Comparison of ENCODE assay signal across 27 mouse cellular contexts in the genomic region with DNA sequence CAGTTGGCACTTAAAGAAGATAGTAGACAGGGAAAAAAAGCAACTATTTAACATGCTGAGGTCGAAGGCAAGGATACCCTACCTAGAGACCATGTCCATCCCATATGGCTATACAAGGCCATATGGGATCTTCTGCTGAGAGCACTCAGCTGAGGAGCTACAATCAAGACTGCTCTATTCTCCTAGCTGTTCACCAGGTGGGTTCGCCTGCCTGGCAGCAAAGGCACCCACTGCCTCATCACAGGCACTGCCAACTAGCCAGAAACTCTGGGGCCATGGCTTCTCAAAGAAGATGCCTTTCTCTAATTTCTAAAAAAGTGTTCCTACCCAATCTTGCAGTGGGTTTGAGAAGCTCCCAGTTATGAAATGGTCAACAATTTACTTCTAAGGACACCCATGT.
"Had no signal": no experiment of that assay in that cellular context is flagged by ENCODE, and none has a peak within 500 bp of the region (broad histone marks: within the 10 kb centered on the region; RNA-seq: fewer than 3 reads in every experiment).

No protein-coding gene starts in this region.

- H3K27ac ChIP-seq: gastrocnemius, adult 2 months; heart, embryonic 10.5 days; hindbrain, embryonic 10.5 days; hindbrain, embryonic 13.5 days; hindbrain, embryonic 15.5 days; intestine, embryonic 15.5 days; layer of hippocampus, adult 2 months; left cerebral cortex, adult 2 months; limb, embryonic 10.5 days; limb, embryonic 12.5 days; liver, embryonic 13.5 days; liver, embryonic 15.5 days had no signal

- ATAC-seq: inflammation-experienced regulatory T-cells, adult 6 months; intestine, embryonic 15.5 days; intestine, postnatal 0 days had no signal

- DNase-seq: gastrocnemius, adult 2 months; gastrocnemius, postnatal 10 days; gastrocnemius, postnatal 25 days; heart, adult 18-20 months; heart, postnatal 10 days; heart, postnatal 4 days; kidney, adult 18-20 months; kidney, adult 8-10 months; kidney, postnatal 10 days; kidney, postnatal 25 days; kidney, postnatal 4 days; liver; liver, embryonic 13.5 days had no signal

- H3K4me2 ChIP-seq: heart, embryonic 12.5 days; hindbrain, embryonic 13.5 days; hindbrain, embryonic 15.5 days; intestine, embryonic 15.5 days; limb, embryonic 12.5 days; liver, embryonic 11.5 days; liver, embryonic 13.5 days; liver, embryonic 15.5 days had no signal

- H3K36me3 ChIP-seq: heart, embryonic 10.5 days; hindbrain, embryonic 10.5 days; intestine, embryonic 15.5 days; limb, embryonic 10.5 days; limb, embryonic 12.5 days; liver, embryonic 13.5 days; liver, embryonic 15.5 days had no signal

- H3K27me3 ChIP-seq: heart, embryonic 12.5 days; hindbrain, embryonic 13.5 days; hindbrain, embryonic 15.5 days; intestine, embryonic 15.5 days; limb, embryonic 12.5 days; liver, embryonic 13.5 days; liver, embryonic 15.5 days had no signal

- H3K4me3 ChIP-seq: gastrocnemius, adult 2 months; heart, embryonic 10.5 days; heart, embryonic 12.5 days; hindbrain, embryonic 10.5 days; hindbrain, embryonic 13.5 days; hindbrain, embryonic 15.5 days; intestine, embryonic 15.5 days; layer of hippocampus, adult 2 months; left cerebral cortex, adult 2 months; limb, embryonic 10.5 days; limb, embryonic 12.5 days; liver, embryonic 13.5 days; liver, embryonic 15.5 days had no signal

- H3K9me3 ChIP-seq: heart, embryonic 10.5 days; hindbrain, embryonic 10.5 days; hindbrain, embryonic 13.5 days; hindbrain, embryonic 15.5 days; intestine, embryonic 15.5 days; limb, embryonic 10.5 days; limb, embryonic 12.5 days; liver, embryonic 13.5 days; liver, embryonic 15.5 days had no signal

- H3K9ac ChIP-seq: heart, embryonic 12.5 days; hindbrain, embryonic 13.5 days; hindbrain, embryonic 15.5 days; intestine, embryonic 15.5 days; limb, embryonic 12.5 days; liver, embryonic 13.5 days; liver, embryonic 15.5 days had no signal

- H3K4me1 ChIP-seq: heart, embryonic 10.5 days; heart, embryonic 12.5 days; hindbrain, embryonic 10.5 days; hindbrain, embryonic 13.5 days; hindbrain, embryonic 15.5 days; intestine, embryonic 15.5 days; limb, embryonic 10.5 days; limb, embryonic 12.5 days; liver, embryonic 13.5 days; liver, embryonic 15.5 days had no signal
